Mouse (Mus musculus) cerebellum, postnatal 10 days (tissue): Measurements from ENCODE around the gene Dhtkd1.

Experiments used
- DNase-seq, 2 experiments: peaks; one replicate each; pipeline ENCODE4 v3.0.0; 2021; ENCODE audit warnings: mixed read lengths in 2 of 2

Dhtkd1 gene

DNA sequence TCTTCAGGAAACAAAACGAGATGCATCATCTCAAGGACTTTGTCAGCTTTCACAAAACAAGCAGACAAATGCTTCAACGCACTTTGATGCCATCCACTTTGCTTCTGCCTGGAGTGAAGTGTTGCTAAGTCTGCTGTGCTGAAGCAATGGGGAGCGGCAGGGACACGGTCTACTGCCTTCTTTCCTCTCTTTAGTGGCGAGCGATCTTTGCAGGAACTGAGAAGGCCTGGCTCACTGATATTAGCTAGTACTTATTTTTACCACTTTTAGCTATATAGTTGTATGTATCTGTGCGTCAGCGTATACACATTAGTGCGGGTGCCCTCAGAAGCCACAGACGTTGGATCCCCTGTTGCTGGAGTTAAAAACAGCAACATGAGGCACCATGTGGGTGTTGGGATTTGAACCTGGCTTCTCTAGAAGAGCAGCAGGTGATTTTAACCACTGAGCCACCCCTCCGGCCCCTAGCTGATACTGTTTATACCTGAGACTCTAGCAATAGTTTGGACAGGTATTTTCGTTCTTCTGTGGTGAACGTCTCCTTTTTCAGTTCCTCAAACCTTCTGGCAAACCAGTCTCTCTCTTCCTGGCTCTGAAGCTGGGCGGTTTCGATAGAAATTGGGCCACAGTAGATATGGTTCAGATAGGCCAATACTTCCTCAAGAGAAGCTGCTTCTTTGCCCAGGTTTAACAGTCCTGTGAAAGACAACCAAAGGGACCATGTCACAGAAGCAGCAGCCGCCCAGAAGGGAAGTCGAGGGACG is 12.1 kb downstream of the Dhtkd1 start:
- no peak for DNase-seq

DNA sequence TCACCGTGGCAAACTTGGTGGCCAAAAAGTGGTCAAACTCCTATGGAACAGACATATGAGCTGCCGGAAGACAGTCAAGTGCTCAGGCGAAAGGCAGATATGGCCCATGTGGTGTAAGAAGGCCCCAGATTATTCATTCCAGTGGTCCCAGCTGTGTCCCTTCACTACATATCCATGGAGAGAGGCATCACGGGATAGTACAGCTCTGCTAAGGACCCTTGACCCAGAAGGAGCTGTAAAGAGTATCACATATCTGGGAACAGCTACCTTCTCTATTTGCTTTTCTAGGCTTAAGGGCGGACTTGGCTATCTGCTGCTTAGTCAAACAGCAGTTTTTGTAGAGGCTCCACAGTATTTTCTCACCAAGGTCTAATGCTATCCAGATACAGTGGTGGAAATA is 12.8 kb downstream of the Dhtkd1 start:
- no peak for DNase-seq

DNA sequence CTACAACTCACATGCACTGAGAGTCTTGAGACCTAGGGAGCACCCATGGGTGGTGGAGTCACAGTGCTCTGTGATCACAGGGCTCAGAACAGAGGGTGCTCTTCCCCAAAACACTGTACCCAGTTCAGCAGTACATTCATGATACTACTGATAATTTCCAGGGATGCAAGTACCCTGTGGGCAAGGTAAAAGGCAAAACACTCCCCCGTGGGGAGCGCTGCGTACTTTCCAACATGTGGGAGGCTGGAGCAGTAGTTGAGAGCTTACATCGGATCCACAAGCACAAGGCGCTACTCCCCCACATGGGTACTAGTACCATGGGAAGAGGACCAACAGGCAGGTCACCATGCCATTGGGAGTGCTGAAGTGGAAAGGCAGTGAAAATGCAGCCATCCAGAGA is 15.1 kb downstream of the Dhtkd1 start:
- DNase-seq = no peak

DNA sequence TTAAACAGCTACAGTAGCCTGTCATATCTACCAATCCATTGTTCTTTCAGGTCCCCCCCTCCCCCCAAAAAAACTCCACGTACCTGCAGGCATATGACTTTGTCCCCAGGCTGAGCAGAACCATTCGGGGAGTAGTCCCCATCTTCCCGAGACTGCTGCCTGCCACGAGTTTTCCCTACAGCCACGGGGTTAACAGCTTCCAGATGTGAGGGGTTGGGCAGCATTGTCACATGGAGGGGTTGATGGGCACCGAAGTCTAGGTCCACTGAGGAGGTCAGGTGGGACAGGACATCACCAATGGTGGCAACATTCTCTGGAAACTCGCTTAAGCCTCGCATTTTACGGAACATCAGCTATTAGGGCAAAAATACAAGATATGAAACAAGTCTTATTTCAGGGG is 18.8 kb downstream of the Dhtkd1 start:
- no peak for DNase-seq

DNA sequence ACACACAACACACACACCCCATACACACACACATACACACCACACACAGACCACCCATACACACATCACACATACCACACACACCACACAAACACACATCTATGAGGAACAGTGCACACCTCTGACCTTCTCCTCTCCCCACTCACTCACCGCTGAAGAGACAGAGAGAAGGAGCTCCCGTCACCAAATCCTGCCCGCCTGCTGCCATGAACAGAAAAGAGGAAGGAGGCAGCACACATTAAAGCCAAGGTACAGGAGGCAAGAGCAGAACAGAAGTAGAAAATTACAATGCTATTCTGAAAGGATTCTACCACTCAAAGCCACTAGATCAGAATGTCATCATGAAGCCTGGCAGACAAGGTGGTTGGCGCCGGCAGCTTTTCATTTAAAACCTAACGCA is 19.8 kb downstream of the Dhtkd1 start:
- no peak for DNase-seq

DNA sequence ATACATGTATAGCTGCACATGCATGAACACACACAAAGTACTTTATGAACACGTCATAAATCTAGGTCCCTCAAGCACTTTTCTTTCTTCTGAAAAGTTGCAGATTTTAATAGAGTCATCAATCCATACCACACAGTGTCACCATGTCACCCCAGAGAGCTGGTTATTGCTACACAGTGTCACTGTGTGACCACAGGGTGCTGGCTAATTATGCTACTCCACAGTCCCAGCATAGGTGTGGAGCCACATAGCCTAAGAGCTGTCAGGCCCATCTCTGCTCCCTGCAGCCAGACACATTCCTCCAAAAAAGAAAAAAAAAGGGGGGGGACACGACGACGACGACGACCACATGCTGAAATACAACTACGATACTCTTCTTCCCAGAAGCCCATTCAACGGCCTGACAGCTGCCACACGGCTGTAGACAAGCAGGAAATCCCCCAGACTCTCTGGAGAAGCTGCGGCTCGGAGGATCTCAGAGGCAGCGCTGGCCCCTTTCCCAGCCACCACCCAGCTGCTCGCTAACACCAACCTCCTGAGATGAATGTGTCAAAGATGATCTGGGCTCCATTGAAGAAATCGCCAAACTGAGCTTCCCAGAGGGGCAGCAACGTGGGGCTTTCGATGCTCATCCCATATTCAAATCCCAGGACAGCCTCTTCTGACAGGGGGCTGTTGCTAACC is 31.2 kb downstream of the Dhtkd1 start:
- peak; percentile 46 to 51 for DNase-seq

DNA sequence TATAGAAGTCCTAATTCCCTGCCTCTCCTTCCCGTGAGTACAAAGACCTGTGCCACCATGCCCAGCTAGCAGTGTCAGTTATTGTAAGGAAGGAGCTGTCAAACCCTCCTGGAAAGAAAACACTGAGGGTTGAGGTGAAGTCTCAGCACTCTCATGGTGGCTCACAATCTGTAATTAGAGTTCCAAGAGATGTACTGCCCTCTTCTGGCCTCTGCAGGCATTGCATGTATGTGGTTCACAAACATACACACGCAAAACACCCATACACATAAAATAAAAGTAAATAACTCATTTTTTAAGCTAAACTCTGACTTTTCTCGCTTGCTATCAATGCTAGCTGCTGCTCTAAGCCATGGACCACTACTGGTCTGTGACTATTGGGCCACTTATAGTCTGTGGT is 36.0 kb downstream of the Dhtkd1 start:
- peak; percentile 52 to 72 for DNase-seq

DNA sequence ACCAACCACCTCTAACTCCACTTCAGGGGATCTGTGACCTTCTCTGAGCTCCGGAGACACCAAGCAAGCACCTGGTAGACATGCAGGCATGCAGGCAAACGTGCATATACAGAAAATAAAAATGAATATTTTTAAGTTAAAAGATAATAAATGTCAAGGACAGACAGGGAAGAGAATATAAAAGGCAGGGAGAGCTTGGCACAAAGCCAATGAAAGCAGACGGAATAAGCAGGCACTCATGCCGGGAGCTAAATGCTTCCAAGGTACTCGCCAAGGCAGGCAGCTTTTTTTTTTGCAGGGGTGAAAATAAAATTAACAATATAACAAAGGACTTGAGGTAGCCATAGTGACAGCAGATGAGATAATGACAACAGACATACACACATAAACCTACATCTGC is 36.5 kb downstream of the Dhtkd1 start:
- peak; percentile 79 to 84 for DNase-seq

DNA sequence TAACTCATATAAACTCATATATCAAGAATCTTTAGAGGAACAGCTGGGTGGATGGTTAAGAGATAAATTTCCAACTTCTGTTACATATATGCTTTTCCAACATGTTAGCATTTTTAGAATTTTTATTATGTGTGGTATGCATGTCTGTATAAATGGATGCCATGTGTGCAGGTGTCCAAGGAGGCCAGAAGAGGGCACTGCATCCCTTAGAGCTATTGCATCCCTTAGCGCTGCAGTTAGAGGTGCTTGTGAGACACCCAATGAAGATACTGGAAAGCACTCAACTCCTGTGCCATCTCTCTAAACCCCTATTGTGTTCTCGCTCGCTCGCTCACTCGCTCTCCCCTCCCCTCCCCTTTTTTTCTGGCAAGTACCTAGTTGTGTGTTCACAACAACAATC is 42.4 kb downstream of the Dhtkd1 start:
- DNase-seq = peak; percentile 62

DNA sequence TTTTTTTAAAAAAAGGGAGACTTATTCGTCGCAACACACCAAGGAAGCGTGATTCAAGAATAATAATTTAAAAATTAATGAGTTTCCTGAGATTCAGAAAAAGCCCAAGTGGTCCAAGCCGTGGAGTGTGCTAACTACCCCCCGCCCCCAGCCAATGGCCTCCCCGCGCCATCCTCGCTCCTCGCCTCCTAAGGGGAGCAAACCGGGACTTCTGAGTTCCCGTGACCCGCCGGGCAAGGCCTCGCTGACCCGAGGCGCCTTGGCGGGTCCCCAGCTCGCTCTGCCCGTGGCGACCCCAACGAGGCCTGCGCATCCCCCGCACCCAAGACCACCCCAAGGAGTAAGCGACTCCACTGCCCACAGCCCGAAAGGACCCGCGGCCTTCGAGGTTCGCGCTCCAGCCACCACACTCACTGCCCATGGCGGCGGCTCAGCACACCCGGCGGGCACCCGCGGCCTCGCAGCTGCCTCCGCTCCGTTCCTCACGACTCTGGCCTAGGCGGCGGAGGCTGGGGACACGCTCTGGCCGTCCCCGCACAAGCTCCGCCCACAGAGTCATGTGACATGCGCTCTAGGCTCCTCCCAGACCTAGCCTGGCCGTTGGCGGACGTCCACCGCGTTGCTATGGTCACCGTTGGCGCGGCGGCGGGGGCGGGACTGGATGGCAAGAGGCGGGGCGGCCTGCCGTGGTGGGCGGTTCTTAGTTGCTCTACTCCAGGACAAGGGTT is 47.6 kb downstream of the Dhtkd1 start, which contains the start of gene Sec61a2:
TSS of gene Sec61a2 (minus strand) at position 590 of the 728 bp plus-strand sequence.
- DNase-seq = peak; percentile 100

DNA sequence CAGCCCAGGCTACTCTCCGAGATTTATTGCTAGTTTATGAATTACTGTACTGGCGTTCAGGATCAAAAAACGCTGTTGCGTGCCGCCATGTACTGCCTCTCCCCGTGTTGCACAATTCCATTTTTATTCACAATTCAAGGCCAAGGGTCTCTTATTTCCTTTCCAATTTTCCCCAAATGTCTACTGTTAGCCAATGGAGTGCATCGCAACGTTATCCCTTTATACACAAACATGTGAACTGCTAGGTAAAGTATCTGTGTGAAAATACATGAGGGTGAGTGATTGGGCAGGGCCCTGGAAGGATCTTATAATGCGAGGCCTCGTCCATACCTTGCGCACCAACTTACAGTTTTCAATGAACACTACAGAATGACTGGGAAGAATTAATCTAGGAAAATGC is 48.3 kb downstream of the Dhtkd1 start:
- no peak for DNase-seq

DNA sequence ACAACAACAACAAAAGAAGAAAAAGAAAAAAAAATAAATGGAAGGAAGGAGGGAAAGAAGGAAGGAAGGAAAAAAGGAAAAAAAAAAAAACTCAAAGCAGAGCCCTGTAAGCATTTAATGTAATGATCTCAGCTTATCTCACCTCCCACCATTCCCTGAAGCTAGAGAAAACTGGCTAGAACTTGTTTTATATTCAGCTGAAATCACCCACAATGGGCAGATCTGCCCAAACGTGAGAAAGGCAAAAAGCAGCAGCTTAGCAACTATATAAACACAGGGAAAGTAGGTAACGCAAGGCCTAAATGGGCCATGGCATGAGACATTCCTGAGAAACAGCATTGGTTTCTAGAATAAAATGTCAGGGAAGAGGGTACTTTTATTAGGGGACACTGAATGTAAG is 53.2 kb downstream of the Dhtkd1 start:
- DNase-seq = no peak

DNA sequence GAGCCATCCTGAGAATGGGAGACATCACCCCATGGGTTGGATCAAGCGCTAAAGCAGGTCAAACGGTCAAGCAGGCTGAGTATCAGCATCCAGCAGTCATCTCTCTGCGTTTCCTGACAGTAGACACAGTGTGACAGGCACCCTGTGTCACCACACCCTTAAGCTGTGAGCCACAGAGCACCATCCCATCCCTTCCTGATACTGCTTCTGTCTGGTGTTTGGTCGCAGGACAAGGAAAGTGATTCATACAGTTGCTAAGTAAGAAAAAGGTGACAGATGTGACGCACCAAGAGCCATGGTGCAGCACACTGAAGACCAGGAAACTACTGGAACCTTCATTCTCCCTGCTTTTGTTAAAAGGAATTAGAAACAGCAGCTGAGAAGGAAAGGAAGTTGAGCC is 53.7 kb downstream of the Dhtkd1 start:
- no peak for DNase-seq

DNA sequence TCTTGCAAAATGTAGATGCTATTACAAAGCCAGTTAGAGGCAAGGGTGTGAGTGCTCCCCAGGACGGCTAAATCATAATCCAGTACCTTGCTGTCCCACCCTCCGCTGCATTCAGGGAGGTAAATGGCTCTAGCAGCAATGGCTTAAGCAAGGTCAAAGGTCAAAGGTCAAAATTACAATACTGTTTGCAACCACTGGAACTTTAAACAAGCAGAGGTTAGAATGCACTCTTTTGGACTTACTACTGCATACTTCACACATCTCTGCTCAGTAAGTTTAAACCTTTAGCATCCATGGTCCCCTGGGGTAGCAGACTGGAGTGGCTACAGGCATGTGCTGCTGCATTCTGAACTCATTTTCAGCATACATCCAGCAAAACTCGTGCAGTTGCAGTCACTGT is 65.1 kb downstream of the Dhtkd1 start:
- no peak for DNase-seq

DNA sequence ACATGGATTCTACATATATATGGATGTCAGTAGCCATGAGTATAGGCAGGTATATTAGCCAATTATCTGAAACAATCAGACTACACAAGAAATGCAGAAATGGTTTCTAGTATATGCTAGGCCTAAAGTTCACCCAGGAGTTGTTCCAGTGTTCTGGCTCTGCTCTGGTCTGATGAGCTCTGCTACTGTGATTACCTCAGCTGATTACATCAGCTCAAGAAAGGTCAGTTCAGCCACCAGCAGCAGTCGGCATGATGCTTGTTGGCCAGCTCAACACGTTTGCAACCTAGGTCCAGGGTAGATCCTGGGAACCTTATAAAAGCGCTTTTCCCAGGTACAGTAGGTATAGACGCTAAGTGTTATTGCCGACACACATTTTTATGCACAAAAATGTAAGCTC is 72.8 kb downstream of the Dhtkd1 start:
- DNase-seq = no peak

DNA sequence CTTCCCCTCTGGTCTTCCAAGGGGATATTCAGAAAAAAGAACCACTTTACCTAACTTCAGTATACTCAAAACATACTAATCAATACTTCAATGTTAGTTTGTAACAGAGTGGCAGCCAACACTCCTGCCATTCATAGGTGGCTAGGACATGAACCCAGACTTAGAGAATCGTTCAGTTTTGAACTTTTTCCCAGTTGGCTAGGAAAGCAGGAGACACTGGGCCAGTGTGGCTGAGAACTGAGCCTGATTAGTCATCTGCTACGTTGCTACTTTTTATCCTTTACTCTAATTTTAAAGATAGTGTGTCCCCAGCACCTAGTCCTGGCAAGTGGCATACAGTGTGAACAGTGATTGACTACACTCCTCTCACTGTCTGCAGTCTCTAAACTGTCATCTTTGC is 74.9 kb downstream of the Dhtkd1 start:
- no peak for DNase-seq

DNA sequence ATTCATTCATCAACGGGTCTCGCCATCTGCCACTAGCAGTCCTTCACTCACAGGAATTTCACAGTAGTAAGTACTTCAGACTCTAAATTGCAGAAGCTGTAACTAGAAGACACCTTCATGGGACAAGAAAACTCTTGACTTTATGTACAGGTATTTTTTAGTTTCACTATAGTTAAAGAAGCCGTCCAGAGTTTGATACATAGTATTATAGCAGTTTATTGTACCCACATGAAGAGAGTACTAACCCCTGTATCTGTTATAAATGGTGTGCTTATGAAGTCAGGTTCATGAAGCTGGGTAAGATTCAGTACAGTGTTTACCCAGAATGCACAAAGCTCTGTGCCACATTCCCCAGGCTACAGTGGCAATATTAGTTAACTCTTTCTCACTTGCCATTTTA is 79.8 kb downstream of the Dhtkd1 start, which contains the start of gene Gm13199:
TSS of gene Gm13199 (minus strand) at position 101 of the 400 bp plus-strand sequence.
- DNase-seq = no peak

DNA sequence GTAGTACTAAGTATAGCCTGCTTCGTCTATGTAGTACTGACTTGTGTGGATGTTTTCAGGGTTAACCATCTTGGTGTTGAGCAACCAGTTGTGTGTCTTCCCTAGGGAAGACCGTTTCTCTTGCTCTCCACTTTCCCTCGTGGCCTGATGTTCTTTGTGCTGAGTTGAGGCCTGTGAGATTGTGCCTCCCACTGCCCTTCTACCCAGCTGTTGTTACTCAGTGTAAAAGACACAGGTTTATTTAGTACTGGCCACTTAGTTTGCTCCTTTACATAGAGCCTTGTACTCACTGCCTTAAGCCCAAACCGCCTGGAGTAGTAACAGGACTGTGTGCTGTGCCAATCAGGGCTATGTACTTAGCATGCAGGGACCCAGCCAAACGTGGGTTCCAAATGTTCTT is 90.7 kb downstream of the Dhtkd1 start:
- DNase-seq = no peak

DNA sequence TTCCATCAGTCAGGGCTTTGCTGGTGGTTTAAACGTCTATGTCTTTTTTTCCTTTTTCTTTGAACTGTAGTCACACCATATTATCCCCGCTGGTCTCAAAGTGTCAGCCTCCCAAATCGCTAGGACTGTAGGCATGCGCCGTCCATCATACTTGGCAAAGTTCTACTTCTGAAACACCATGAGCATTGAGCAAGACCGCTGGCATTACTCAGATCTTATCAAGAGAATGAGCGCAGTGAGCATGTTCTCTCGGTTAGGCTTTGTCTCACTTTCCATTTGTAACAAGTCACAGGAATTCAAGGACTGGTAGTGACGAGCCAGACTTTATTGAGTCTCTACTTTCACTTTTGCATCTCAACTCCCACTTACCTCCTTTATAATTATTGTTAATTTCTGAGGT is 91.5 kb downstream of the Dhtkd1 start:
- DNase-seq = no peak
